Mouse (Mus musculus): ENCODE results near the gene Ttc7.
"Not testable (repeated sequence)": the region's sequence is repeated elsewhere in the genome, so short reads cannot be mapped to it uniquely, and the experiment has no call there.

The Ttc7 gene

DNA sequence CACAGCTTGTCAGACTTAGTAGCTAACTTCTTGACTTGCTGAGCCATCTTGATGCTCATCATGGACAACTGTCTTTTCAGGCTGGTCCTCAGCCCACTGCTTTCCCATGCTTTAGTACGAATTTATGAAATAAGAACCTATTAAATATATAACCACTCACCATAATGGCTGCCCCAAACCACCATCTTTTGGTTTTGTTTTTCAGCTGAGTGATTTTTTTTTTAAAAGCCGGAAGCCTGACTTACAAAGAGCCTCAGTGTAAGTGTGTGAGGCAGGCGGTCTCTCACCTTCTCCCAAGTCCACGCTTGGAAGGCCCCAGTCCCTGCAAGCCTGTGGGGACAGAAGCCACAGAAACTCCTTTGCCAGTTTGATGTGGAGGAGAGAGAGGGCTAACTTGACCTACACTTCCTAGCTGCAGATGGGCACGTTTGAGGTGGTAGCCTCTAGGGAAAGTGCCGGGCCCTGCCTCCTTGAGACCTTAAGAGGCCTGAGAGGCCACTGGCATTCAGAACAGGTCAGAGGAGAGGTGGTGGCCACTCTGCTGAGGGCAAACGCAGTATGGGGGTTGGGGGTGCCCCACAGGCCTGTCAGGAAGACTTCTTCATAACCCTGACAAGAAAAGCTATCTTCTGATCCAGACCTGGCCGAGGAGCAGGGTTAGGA is 3.9 kb downstream of the Ttc7 start:
- no peak for DNase-seq

GRCm38 (mm10) chr17:87287197-87287777 is 4.6 kb downstream of the Ttc7 start:
- peak; percentile 66 for DNase-seq

DNA sequence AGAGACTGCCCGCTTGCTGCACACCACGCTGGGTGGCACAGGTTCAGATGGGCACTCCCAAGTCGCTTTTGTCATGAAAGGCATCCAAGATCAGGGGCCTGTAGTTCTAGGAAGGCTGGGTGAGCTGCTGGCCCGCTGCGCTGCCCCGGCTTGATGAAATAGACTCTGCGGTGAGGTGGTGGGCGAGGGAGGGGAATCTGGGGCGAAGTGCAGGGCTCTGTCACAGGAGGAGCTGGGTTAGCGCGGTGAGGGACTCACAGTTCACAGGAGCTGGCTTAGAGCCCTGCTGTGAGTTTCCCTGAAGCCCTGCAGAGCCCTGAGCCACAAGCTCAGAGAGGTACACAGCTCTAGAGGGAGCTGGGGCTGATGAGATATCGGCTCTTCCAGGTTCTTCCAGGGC is 5.4 kb downstream of the Ttc7 start:
- peak; percentile 52 for DNase-seq

DNA sequence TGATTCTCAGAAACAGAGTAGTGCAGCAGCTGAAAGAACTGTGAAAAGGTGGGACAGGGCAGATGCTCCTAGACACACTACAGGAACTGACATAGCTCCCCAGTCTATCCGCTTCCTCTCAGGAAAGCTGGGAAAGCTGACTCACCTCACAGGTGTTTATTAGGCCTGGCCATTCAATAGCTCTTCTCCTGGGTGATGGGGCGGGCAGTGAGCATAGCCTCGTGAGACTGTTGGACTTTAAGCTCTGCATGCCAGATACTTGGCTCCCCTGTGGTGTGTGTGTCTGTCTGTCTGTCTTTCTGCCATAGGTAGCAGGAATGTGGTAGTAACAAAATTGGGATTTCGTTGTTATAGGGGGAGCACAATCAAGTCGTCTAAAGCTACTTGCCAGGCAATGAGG is 6.7 kb downstream of the Ttc7 start:
- DNase-seq: peak; percentile 69

- DNase-seq: peak; percentile 46
Measured at GRCm38 (mm10) chr17:87291037-87291436, 8.4 kb downstream of the Ttc7 start.

GRCm38 (mm10) chr17:87291782-87292181 is 9.1 kb downstream of the Ttc7 start:
- DNase-seq: peak; percentile 50

- DNase-seq: no peak
Measured at GRCm38 (mm10) chr17:87293125-87293524, 10.4 kb downstream of the Ttc7 start.

DNA sequence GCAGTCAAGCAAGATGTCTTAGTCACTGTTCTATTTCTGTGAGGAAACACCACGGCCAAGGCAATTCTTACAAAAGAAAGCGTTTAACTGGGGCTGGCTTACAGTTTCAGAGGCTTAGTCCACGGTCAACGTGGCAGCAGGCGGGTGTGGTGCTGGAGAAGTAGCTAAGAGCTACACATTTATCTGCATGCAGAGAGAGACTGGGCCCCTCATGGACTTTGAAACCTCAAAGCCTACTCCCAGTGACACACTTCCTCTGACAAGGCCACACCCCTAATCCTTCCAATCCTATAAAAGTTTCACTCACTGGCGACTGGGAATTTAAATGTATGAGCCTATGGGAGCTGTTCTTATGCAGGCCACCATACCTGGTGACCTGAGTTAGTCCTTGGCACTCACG is 13.1 kb downstream of the Ttc7 start:
- no peak for DNase-seq

DNA sequence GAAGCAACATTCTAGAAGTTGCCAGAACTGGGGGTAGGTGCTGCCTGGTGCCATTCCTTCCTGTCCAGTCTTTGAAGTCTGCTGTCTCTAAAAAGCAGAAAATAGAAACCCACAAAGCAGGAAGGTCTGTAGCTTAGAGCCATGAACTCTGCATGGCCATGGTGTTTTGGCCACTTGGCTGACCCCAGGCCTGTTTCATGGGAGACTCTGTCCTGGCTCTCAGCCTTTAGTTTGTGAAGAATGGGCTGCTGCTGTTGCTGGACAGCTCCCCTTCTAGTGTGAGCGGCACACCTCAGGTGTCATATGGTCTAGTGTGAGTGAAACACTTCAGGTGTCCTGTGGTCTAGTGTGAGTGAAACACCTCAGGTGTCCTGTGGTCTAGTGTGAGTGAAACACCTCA is 14.0 kb downstream of the Ttc7 start:
- not testable (repeated sequence) for DNase-seq

- DNase-seq: peak; percentile 80
Measured at GRCm38 (mm10) chr17:87298944-87299343, 16.3 kb downstream of the Ttc7 start.

- DNase-seq: no peak
Measured at GRCm38 (mm10) chr17:87300340-87300739, 17.7 kb downstream of the Ttc7 start.

- DNase-seq: not testable (repeated sequence)
Measured at GRCm38 (mm10) chr17:87301607-87302006, 18.9 kb downstream of the Ttc7 start.

GRCm38 (mm10) chr17:87302014-87302794 is 19.5 kb downstream of the Ttc7 start:
- no peak for DNase-seq

- peak; percentile 85 for DNase-seq
Measured at GRCm38 (mm10) chr17:87304151-87304894, 21.6 kb downstream of the Ttc7 start.

DNA sequence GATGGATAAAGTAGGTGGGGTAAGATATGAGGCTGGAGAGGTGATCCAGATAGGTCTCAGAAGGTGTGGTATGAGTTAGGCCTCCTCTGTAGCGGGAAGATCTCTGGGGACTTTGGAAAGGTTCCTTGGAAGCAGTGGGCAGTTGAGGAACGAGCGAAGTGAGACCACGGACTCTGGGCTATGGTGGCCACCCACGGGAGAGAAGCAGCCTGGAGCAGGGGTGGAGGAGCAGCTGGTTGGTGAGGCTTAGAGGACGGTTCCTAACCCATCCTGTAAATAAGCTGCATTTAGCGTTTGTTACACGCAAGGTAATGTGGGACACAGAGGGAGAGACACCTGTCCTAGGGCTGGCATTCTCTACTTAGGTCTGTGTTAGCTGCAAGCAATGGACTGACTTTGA is 22.4 kb downstream of the Ttc7 start:
- DNase-seq: no peak

GRCm38 (mm10) chr17:87306746-87307145 is 24.1 kb downstream of the Ttc7 start:
- DNase-seq: peak; percentile 42

GRCm38 (mm10) chr17:87309073-87309788 is 26.5 kb downstream of the Ttc7 start:
- DNase-seq: no peak

DNA sequence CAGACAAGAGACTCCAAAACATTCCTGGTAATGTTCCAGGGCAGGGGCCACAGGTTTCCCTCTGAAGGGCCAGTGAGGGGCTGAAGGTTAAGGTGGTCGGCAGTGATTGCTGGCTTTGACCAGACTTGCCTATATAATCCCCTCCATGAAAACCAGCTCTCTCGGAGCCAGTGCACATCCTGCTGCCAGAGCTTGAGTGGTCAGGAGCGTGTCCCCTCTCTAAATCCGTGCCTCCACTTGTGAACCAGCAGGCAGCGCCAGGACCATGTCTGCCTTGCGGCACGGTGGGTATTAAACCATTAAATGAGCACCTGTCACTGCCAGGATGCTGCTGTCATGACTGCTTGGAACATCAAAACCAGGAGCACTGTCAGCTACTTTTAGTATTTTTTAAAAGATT is 27.8 kb downstream of the Ttc7 start:
- no peak for DNase-seq

GRCm38 (mm10) chr17:87312351-87312750 is 29.7 kb downstream of the Ttc7 start:
- peak; percentile 84 for DNase-seq

DNA sequence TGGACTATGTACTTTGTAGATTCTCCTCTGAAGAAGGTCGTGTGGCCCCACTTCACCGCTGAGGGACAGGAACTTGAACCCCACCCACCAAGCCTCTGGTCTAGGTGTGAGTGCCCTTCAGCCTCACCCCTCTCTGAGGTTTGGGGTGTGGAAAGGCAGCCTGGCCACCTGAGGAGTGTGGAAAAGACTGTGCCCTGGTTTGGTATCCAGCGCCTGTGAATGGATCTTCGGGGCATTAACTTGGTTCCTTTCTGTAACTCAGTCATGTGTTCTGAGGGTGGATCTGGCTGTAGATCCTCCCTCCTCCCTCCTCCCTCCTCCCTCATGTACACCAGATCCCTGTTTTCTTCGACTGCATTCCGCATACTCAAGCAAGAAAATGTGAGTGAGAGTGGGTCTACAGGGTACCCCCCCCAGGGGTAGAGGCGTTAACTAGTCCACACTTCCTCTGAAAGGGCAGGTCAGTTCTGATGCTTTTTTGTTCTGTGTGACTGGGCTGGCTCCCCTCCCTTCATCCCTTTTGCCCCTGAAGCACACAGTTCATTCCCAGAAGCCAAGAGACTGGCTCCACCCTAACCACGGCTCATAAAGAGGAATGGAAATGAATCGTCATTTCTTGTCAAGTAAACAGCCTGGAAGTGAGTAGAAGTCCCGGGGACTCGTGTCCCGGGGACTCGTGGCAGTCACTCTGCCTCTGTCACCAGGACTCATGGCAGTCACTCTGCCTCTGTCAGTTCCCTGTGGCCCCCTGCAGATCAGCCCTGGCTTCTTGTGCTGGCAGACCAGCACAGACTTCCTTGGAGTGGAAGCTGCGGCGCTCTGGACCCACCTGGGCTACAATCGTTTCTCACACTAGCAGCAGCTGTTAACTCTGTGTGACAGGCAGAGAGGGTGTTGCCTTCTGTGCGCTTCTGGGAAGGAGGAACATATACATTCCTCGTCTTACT is 30.5 kb downstream of the Ttc7 start:
- peak; percentile 79 for DNase-seq

DNA sequence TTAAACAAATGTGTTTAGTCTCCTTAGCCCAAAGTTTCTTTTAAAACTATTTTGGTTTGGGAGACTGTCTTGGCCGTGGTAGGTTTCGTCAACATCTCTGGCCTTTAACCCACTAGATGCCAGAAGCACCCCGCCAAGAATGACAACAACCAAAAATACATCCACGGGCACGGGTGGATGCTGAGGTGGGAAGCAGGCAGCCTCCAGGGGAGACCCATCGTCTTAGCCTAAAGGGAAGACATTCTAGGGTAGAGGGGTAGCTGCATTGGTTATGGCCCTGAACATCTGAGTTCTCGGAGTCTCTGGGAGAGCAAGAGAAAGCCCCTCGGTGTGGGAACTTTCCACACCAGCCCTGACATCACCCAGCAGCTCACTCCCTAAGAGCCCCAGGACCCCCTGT is 31.4 kb downstream of the Ttc7 start:
- no peak for DNase-seq

Data from kidney, adult 11 months (tissue).